Mouse (Mus musculus): ENCODE measurements around the gene Pi16. TPM values are rescaled to one million over a fixed set of nuclear protein-coding genes. Genes with fewer than 3 reads are reported as not detected.

Gene Pi16
- polyA plus RNA-seq, 1 experiment from 2014 or later, result 1.3 TPM

- Histone ChIP-seq H3K27me3 (no peaks in the 10 kb centered on the region), H3K4me3 (no peak overlapping the region), H3K4me2 (no peak overlapping the region), H3K36me3 (peaks cover 81% of the 10 kb centered on the region), H3K9ac (peak overlapping the region; percentile 30), H3K4me1 (replicated peaks) (peaks cover 49% of the 10 kb centered on the region), H3K9me3 (no peaks in the 10 kb centered on the region), H3K27ac (peak overlapping the region; percentile 78)
- 84% methylated on average over 11 of the region's 11 CpGs for WGBS
- no peak for ATAC-seq (ENCODE audit: low FRiP score)
Observed at GRCm38 (mm10) chr17:29339170-29339768, 21.8 kb downstream of the Pi16 start.

GRCm38 (mm10) chr17:29340406-29341261 lies 23.2 kb downstream of the Pi16 start:
- peak overlapping the region; percentile 78; the same call in 1 of the 2 replicates for H3K27ac ChIP-seq
- 87% methylated on average over 18 of the region's 18 CpGs for WGBS
- no peaks in the 10 kb centered on the region for H3K27me3 ChIP-seq
- H3K4me3 ChIP-seq, result no peak overlapping the region
- no peaks in the 10 kb centered on the region for H3K9me3 ChIP-seq
- peaks cover 74% of the 10 kb centered on the region for H3K36me3 ChIP-seq
- no peak for ATAC-seq (ENCODE audit: low FRiP score)
- H3K9ac ChIP-seq, result 0 out of 2 replicates have a peak overlapping the region, but pooled peaks have one; percentile 24
- peaks cover 57% of the 10 kb centered on the region for H3K4me1 ChIP-seq (replicated peaks)
- H3K4me2 ChIP-seq, result no peak overlapping the region

GRCm38 (mm10) chr17:29341591-29342003 lies 24.1 kb downstream of the Pi16 start:
- ATAC-seq (ENCODE audit: low FRiP score), result peak; percentile 23; the same call in 1 of the 2 replicates
- H3K4me1 ChIP-seq (replicated peaks), result peaks cover 67% of the 10 kb centered on the region
- H3K36me3 ChIP-seq, result peaks cover 65% of the 10 kb centered on the region
- H3K9ac ChIP-seq, result peak overlapping the region; percentile 53; the same call in 1 of the 2 replicates
- no peak overlapping the region for H3K4me3 ChIP-seq
- H3K4me2 ChIP-seq, result peak overlapping the region; percentile 8; the same call in 1 of the 2 replicates
- 29% methylated on average over 9 of the region's 9 CpGs for WGBS
- H3K9me3 ChIP-seq, result no peaks in the 10 kb centered on the region
- H3K27me3 ChIP-seq, result no peaks in the 10 kb centered on the region
- H3K27ac ChIP-seq, result peak overlapping the region; percentile 78

- peaks cover 58% of the 10 kb centered on the region for H3K36me3 ChIP-seq
- no peaks in the 10 kb centered on the region for H3K9me3 ChIP-seq
- peak overlapping the region; percentile 8; the same call in 1 of the 2 replicates for H3K4me2 ChIP-seq
- H3K4me3 ChIP-seq, result no peak overlapping the region
- peak overlapping the region; percentile 78 for H3K27ac ChIP-seq
- 50% methylated on average over 13 of the region's 13 CpGs for WGBS
- peaks cover 68% of the 10 kb centered on the region for H3K4me1 ChIP-seq (replicated peaks)
- ATAC-seq (ENCODE audit: low FRiP score), result peak; percentile 12; the same call in 1 of the 2 replicates
- no peaks in the 10 kb centered on the region for H3K27me3 ChIP-seq
- H3K9ac ChIP-seq, result peak overlapping the region; percentile 53; the same call in 1 of the 2 replicates
Observed at GRCm38 (mm10) chr17:29342010-29342910, 24.8 kb downstream of the Pi16 start.

- Histone ChIP-seq H3K9me3 (no peaks in the 10 kb centered on the region), H3K4me2 (no peak overlapping the region), H3K27ac (no peak overlapping the region), H3K27me3 (no peaks in the 10 kb centered on the region), H3K9ac (no peak overlapping the region), H3K36me3 (peaks cover 50% of the 10 kb centered on the region), H3K4me1 (replicated peaks) (peaks cover 69% of the 10 kb centered on the region), H3K4me3 (no peak overlapping the region)
- ATAC-seq (ENCODE audit: low FRiP score), result no peak
- WGBS, result 93% methylated on average over 5 of the region's 5 CpGs
Observed at GRCm38 (mm10) chr17:29343241-29343640, 25.8 kb downstream of the Pi16 start.

- H3K9ac ChIP-seq, result peak overlapping the region; percentile 93
Observed at GRCm38 (mm10) chr17:29345272-29345671, 27.8 kb downstream of the Pi16 start.

GRCm38 (mm10) chr17:29346496-29347125 lies 29.1 kb downstream of the Pi16 start:
- Histone ChIP-seq H3K4me1 (replicated peaks) (peaks cover 45% of the 10 kb centered on the region), H3K9me3 (no peaks in the 10 kb centered on the region), H3K4me2 (peak overlapping the region; percentile 71), H3K4me3 (peak overlapping the region; percentile 87), H3K9ac (peak overlapping the region; percentile 93), H3K36me3 (peaks cover 21% of the 10 kb centered on the region), H3K27me3 (no peaks in the 10 kb centered on the region), H3K27ac (peak overlapping the region; percentile 95)
- WGBS, result 3% methylated on average over 11 of the region's 11 CpGs
- ATAC-seq (ENCODE audit: low FRiP score), result 0 out of 2 replicates have a peak, but pooled peaks have one; percentile 4

More at GRCm38 (mm10) chr17:29345272-29345671, 27.8 kb downstream of the Pi16 start:
- H3K27me3 ChIP-seq, result no peaks in the 10 kb centered on the region
- H3K4me1 ChIP-seq (replicated peaks), result peaks cover 56% of the 10 kb centered on the region
- ATAC-seq (ENCODE audit: low FRiP score), result no peak
- peak overlapping the region; percentile 87 for H3K4me3 ChIP-seq
- WGBS, result 96% methylated on average over 12 of the region's 12 CpGs
- peaks cover 30% of the 10 kb centered on the region for H3K36me3 ChIP-seq
- H3K27ac ChIP-seq, result peak overlapping the region; percentile 95; the same call in 1 of the 2 replicates
- no peaks in the 10 kb centered on the region for H3K9me3 ChIP-seq
- H3K4me2 ChIP-seq, result peak overlapping the region; percentile 71

- Histone ChIP-seq H3K4me2 (peak overlapping the region; percentile 71), H3K27ac (peak overlapping the region; percentile 95), H3K27me3 (no peaks in the 10 kb centered on the region), H3K4me1 (replicated peaks) (peaks cover 40% of the 10 kb centered on the region), H3K36me3 (peaks cover 19% of the 10 kb centered on the region), H3K9ac (peak overlapping the region; percentile 93), H3K4me3 (peak overlapping the region; percentile 87), H3K9me3 (no peaks in the 10 kb centered on the region)
- peak; percentile 34 for ATAC-seq (ENCODE audit: low FRiP score)
- under 1% methylated on average over 44 of the region's 45 CpGs for WGBS
Observed at GRCm38 (mm10) chr17:29347126-29347644, 29.7 kb downstream of the Pi16 start.

- Histone ChIP-seq H3K9me3 (no peaks in the 10 kb centered on the region), H3K27ac (peak within 1 kb of the TSS; percentile 95), H3K27me3 (no peaks in the 10 kb centered on the region), H3K4me1 (replicated peaks) (peaks cover 35% of the 10 kb centered on the region), H3K9ac (peak within 1 kb of the TSS; percentile 93), H3K36me3 (peaks cover 15% of the 10 kb centered on the region), H3K4me3 (peak within 1 kb of the TSS; percentile 87), H3K4me2 (peak within 1 kb of the TSS; percentile 71)
- WGBS, result under 1% methylated on average over 39 of the region's 53 CpGs
- ATAC-seq (ENCODE audit: low FRiP score), result peak; percentile 94
Observed at GRCm38 (mm10) chr17:29347645-29348256, 30.3 kb downstream of the Pi16 start, which contains the start of gene Mtch1. Gene Mtch1, minus strand, starts transcription at chr17:29347934.

GRCm38 (mm10) chr17:29348996-29349395 lies 31.5 kb downstream of the Pi16 start:
- 63% methylated on average over 2 of the region's 2 CpGs for WGBS
- no peak for ATAC-seq (ENCODE audit: low FRiP score)

More at GRCm38 (mm10) chr17:29348996-29349395, 31.5 kb downstream of the Pi16 start:
- Histone ChIP-seq H3K9ac (peak overlapping the region; percentile 19; the same call in 1 of the 2 replicates), H3K9me3 (no peaks in the 10 kb centered on the region), H3K36me3 (peaks cover 6% of the 10 kb centered on the region), H3K4me1 (replicated peaks) (peaks cover 27% of the 10 kb centered on the region), H3K4me3 (no peak overlapping the region), H3K4me2 (no peak overlapping the region), H3K27ac (no peak overlapping the region), H3K27me3 (no peaks in the 10 kb centered on the region)

Data from hindbrain, embryonic 13.5 days (tissue).